Mouse (Mus musculus) neutrophil, adult 5-6 weeks (primary cell): ENCODE measurements around the gene Slc12a8. TPM values are rescaled to one million over a fixed set of nuclear protein-coding genes. Genes with fewer than 3 reads are reported as not detected.
"Not testable (repeated sequence)": the region's sequence is repeated elsewhere in the genome, so short reads cannot be mapped to it uniquely, and the experiment has no call there.

Source experiments
- ATAC-seq: fragments of 151-379, 151-347 bp; 2 replicates; pipeline ENCODE4 v1.8.0; 2017; ENCODE audit warnings: mild to moderate bottlenecking, moderate TSS enrichment; ENCODE audit not compliant: insufficient number of reproducible peaks, poor library complexity, low FRiP score, severe bottlenecking; ENCODE audit errors: extremely low read depth
- total RNA-seq: library from RNA; stranded (forward); fragments of 200-1000 nt; gene quantifications from 2 replicates; pipeline ENCODE4 v1.2.3, GENCODE M21; 2017

The Slc12a8 gene
- total RNA-seq = 0.12 and 0.25 TPM in 2 replicates

GRCm38 (mm10) chr16:33516807-33517565, at the start of gene Slc12a8:
Gene Slc12a8, plus strand, starts transcription at chr16:33517328.
- ATAC-seq = no peak

DNA sequence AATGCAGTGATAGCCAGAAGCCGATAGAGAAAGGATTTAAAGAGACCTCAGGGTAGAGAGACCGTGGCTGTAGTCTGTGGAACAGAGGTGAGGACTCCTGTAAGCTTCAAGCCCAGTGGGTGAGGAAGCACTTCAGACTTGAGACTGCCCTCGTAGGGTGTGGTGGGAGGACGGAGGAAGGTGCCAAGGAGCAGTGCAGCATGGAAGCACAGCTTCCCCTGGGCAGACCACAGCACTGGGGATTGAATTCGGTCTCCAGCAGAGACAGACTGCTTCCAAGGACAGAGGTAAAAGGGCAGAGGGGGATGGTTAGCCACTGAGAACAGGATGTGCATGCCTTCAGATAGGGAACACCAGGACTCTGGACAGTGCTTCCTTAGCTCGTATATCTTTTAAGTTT, 49.7 kb upstream of the Slc12a8 start:
- ATAC-seq = no peak

DNA sequence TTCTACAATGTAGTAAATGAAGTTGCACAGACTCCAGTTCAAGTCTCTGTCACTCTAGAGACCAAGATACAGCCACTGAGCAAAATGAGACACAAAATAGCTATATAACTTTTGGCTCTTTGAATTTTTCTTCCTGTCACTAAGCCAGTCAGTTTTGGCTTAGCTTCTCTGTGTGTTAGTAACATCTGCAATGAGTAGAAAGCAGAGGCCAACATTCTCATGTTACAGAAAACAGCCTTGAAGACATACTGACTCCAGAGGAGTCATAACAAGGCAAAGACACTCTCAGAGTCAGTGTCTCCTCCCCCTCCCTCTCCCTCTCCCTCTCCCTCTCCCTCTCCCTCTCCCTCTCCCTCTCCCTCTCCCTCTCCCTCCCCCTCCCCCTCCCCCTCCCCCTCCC, 47.2 kb upstream of the Slc12a8 start:
- no peak for ATAC-seq

DNA sequence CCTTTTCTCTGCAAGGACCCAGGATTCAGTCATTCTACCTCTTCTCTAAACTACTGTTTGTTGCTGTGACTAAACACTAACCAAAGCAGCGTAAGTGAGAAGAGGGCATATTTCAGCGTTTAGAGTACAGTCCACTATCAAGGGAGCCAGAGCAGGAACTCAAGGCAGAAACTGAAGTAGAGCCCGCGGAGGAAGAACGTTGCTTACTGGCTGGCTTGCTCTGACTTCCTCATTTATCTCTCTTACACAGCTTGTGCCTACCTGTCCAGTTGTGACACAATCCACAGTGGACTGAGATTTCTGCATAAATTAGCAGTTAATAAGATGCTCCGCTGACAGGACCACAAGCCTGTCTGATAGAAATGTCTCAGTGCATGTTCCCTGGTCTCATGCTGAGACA, 42.7 kb upstream of the Slc12a8 start:
- no peak for ATAC-seq

- ATAC-seq = no peak
Measured at GRCm38 (mm10) chr16:33479926-33480325, 37.2 kb upstream of the Slc12a8 start.

GRCm38 (mm10) chr16:33481148-33481547, 36.0 kb upstream of the Slc12a8 start:
- 0 out of 2 replicates have a peak, but pooled peaks have one; percentile 56 for ATAC-seq

DNA sequence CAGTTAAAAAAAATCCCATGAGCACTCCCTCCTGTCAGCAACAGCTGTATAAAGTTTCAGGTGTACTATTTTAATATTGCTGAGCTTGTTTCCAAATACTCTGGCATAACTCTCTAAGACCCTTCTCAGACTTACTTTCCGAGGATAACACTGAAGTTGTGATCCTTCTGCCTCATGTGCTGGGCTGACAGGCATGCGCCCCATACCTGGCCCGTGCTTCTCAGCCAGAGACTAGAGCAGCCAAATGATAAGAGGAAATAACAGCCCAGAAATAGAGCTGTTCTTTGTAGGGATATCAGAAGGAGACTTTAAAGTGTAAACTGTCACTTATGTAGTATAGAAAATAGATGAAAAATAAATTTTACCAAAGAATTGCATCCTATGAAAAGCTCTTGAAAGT, 34.8 kb upstream of the Slc12a8 start:
- no peak for ATAC-seq

- ATAC-seq = no peak
Measured at GRCm38 (mm10) chr16:33487709-33488108, 29.4 kb upstream of the Slc12a8 start.

DNA sequence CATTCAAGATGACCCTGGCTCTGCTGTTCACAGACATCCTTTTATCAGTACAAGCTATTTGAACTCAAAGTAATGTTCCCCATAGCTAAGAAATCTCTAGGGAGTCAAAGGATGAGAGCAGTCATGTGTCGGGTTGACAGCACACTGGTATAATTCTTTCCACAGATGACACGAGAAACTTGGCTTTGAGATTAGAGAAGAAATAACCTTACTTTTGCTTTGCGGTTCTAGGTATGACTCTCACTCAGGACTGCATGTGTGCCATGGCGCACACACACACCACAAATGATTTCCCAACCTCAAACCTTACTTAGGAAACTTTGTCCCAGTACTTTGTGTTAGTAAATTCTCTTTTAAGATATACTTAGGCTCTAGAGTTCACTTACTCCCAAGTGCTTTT, 22.8 kb upstream of the Slc12a8 start:
- ATAC-seq = no peak

GRCm38 (mm10) chr16:33508082-33508481, 9.0 kb upstream of the Slc12a8 start:
- ATAC-seq = no peak

DNA sequence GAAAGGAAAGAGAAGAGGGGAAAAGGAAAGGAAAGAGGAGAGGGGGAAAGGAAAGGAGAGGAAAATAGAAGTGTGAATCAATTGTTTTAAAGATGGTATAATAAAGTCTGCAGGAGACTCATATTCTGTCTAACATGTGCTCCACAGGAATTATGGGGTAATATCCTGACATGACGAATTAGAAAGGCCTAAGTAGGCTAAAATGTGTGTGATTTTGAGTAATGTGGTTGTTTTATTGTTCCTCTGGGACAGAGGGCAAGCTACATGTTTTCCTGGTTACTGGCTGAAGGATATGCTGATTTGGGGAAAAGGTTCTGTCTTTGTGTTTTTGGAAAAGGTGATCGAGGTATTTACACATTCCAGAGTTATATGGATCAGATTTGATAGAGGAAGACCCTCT, 7.9 kb upstream of the Slc12a8 start:
- not testable (repeated sequence) for ATAC-seq

GRCm38 (mm10) chr16:33510856-33511255, 6.3 kb upstream of the Slc12a8 start:
- ATAC-seq = not testable (repeated sequence)

- ATAC-seq = no peak
Measured at GRCm38 (mm10) chr16:33512555-33512954, 4.6 kb upstream of the Slc12a8 start.

GRCm38 (mm10) chr16:33517627-33518026, 499 bp downstream of the Slc12a8 start:
- ATAC-seq = no peak

DNA sequence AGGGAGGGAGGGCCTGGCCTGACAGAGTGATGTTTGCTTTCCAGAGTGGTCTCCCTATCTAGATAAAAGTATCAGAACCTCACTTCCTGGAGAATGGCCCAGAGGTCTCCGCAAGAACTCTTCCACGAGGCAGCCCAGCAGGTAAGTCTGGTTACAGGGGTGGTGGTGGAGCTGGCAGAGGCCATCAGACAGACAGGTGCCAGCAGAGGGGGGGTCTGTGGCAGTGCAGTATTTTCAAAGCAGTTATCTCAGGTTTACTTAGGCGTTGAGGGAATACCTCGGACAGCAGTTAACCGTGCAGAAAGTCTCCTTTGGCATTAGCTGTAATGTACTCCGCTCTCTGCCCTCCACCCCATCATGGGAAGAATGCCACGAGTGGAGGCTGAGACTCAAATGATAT, 1.1 kb downstream of the Slc12a8 start:
- ATAC-seq = no peak

GRCm38 (mm10) chr16:33519916-33520568, 2.9 kb downstream of the Slc12a8 start:
- ATAC-seq = no peak

GRCm38 (mm10) chr16:33522516-33522915, 5.4 kb downstream of the Slc12a8 start:
- no peak for ATAC-seq

DNA sequence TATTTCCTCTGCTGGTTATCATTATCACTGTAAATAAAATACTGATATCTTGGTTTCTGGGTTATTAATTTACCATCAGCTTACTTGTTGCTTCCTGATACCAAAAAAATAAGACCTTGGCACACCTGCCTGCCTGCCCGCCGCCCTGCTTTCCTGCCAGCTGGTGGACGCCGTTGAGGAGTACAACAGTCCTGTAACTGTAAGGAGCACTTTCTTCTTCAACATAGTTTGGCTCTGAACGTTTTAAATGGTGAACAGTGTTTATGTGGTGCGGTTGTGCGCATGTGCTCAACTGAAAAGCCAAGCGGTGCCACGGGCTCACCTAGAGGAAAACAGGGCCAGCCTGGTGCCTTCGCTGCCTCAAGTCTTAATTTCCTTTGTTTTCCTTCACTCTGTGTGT, 6.4 kb downstream of the Slc12a8 start:
- ATAC-seq = no peak

DNA sequence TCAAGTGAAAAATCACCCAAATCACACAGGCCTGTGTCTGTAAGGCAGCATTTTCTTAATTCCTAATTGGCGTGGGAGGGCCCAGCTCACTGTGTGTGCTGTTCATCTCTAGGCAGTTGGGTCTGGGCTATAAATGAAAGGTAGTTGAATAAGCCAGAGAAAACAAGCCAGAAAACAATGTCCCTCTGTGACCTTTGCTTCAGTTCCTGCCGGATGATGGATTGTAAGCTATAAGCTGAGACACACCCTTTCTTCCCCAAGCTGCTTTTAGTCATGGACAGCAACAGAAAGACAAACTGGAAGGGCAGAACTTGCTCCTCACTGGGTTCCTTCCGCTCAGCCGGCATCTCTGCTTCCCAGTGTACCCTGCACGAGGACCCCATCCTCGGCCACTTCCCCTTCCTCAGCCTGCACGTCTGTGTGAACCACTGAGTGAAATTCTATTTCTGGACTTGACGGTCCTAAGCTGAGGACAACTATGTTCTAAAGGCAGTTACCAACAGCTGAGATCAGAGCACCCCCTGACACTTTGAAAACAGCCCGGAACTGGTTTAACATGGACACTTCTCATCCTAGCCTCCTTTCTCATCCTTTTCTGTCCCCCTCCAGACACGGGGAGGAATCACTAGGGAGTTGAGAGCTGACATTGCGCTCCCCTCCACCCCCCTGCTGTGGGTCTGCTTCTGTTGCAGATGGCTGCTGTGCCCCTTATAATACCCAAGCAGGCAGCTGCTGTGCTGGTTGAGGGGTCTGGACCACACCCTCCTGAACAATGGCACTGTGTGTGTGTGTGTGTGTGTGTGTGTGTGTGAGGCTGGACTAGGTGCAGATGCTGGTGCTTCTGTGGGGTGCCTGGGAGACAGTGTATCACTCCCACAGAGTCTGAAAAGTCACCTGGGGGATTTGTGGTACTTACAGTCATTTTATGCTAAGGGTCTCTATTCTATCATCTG, 12.7 kb downstream of the Slc12a8 start:
- ATAC-seq = 0 out of 2 replicates have a peak, but pooled peaks have one; percentile 13
